Mouse (Mus musculus) embryonic facial prominence, embryonic 13.5 days (tissue): ENCODE measurements around the gene Mrgpra1. TPM values are rescaled to one million over a fixed set of nuclear protein-coding genes. Genes with fewer than 3 reads are reported as not detected.
"Not testable (repeated sequence)": the region's sequence is repeated elsewhere in the genome, so short reads cannot be mapped to it uniquely, and the experiment has no call there.

Experiments
- ATAC-seq: fragments of 200-750 bp; cut with Nextera tagmentation; 2 replicates; pipeline ENCODE4 v1.8.0; 2017; ENCODE audit warnings: low read depth; ENCODE audit not compliant: insufficient number of reproducible peaks, insufficient read depth, low FRiP score, low TSS enrichment
- H3K27ac ChIP-seq: fragments of 300-500 bp; sonication (generic); 2 replicates; pipeline ENCODE4 v1.5.1; 2015; ENCODE audit warnings: moderate library complexity, mild to moderate bottlenecking, inconsistent platforms
- H3K27me3 ChIP-seq: fragments of 300-500 bp; sonication (generic); 2 replicates; pipeline ENCODE4 v1.6.1; 2015; ENCODE audit warnings: mild to moderate bottlenecking, inconsistent platforms
- H3K36me3 ChIP-seq: fragments of 300-500 bp; sonication (generic); 2 replicates; pipeline ENCODE4 v1.6.1; 2015; ENCODE audit warnings: mild to moderate bottlenecking, inconsistent platforms
- H3K4me1 ChIP-seq: fragments of 300-500 bp; sonication (generic); 2 replicates; pipeline ENCODE4 v1.6.1; 2015; ENCODE audit warnings: inconsistent platforms
- H3K4me2 ChIP-seq: fragments of 300-500 bp; sonication (generic); 2 replicates; pipeline ENCODE4 v1.6.1; 2015; ENCODE audit warnings: moderate library complexity, mild to moderate bottlenecking, inconsistent platforms
- H3K4me3 ChIP-seq: fragments of 300-500 bp; sonication (generic); 2 replicates; pipeline ENCODE4 v1.5.1; 2015; ENCODE audit warnings: mild to moderate bottlenecking, inconsistent platforms
- H3K9ac ChIP-seq: fragments of 300-500 bp; sonication (generic); 2 replicates; pipeline ENCODE4 v1.6.1; 2015; ENCODE audit warnings: mild to moderate bottlenecking, inconsistent platforms
- H3K9me3 ChIP-seq: fragments of 300-500 bp; sonication (generic); 2 replicates; pipeline ENCODE4 v1.6.1; 2016; ENCODE audit warnings: inconsistent platforms
- WGBS: fragments of 180-500 bp; shearing (Covaris S2); methylation state at CpG from one replicate; pipeline ENCODE4 v1.1.7; 2015; ENCODE audit warnings: mixed read lengths; 5-methylcytosine and 5-hydroxymethylcytosine counted together
- polyA plus RNA-seq: library from polyadenylated mRNA; unstranded; fragments of >200 nt; fragmentation: Nextera tagmentation; extraction: Ambion mirVana; gene quantifications from 2 replicates; pipeline ENCODE4 v1.2.1, GENCODE M21; 2015

The Mrgpra1 gene
- polyA plus RNA-seq: not detected in 2 replicates

DNA sequence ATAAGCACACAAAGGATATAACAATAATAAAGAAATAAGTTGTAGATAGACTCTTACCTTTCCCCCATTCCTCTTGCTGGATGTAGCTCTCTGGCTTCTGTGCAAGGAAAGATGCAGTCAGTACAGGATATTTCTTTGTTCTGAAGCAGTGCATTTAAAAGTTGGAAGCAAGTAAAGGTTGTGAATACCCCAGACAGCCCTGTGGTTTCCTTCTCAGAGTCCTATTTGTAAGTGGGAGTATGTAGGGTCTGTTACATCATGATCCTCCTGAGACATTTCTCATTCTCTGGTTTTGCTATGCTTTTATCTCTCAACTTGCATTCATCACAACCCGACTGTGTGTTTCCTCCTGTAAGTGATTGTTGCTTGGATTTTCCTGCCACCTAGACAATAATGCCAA lies at the start of gene Mrgpra1:
Mrgpra1 (minus strand) TSS at position 101 of the 400 bp plus-strand sequence.
- 63% methylated on average over 1 of the region's 1 CpGs for WGBS
- Histone ChIP-seq H3K36me3 (no peaks in the 10 kb centered on the region), H3K9me3 (peaks cover 24% of the 10 kb centered on the region), H3K4me2 (no peak within 1 kb of the TSS), H3K4me1 (no peaks in the 10 kb centered on the region), H3K27ac (no peak within 1 kb of the TSS), H3K4me3 (no peak within 1 kb of the TSS), H3K27me3 (no peaks in the 10 kb centered on the region), H3K9ac (no peak within 1 kb of the TSS)
- ATAC-seq: no peak

GRCm38 (mm10) chr7:47401125-47401524 lies 47.1 kb upstream of the Mrgpra1 start:
- Histone ChIP-seq H3K4me3 (no peak overlapping the region), H3K9me3 (peaks cover 3% of the 10 kb centered on the region; the same call in 1 of the 2 replicates), H3K27ac (no peak overlapping the region), H3K9ac (no peak overlapping the region), H3K4me2 (no peak overlapping the region), H3K36me3 (no peaks in the 10 kb centered on the region), H3K27me3 (no peaks in the 10 kb centered on the region), H3K4me1 (no peaks in the 10 kb centered on the region)
- no peak for ATAC-seq

- no peaks in the 10 kb centered on the region for H3K36me3 ChIP-seq
- WGBS: 65% methylated on average over 3 of the region's 3 CpGs
- H3K4me1 ChIP-seq: no peaks in the 10 kb centered on the region
- no peaks in the 10 kb centered on the region for H3K27me3 ChIP-seq
- H3K4me2 ChIP-seq: no peak overlapping the region
- H3K4me3 ChIP-seq: no peak overlapping the region
- peaks cover 18% of the 10 kb centered on the region for H3K9me3 ChIP-seq
- no peak overlapping the region for H3K9ac ChIP-seq
- no peak for ATAC-seq
- H3K27ac ChIP-seq: no peak overlapping the region
Observed at GRCm38 (mm10) chr7:47348421-47348820, 5.6 kb downstream of the Mrgpra1 start.

GRCm38 (mm10) chr7:47345905-47346478 lies 8.0 kb downstream of the Mrgpra1 start:
- H3K4me2 ChIP-seq: no peak overlapping the region
- WGBS: 84% methylated on average over 4 of the region's 4 CpGs
- ATAC-seq: no peak
- no peak overlapping the region for H3K4me3 ChIP-seq
- H3K9me3 ChIP-seq: peaks cover 18% of the 10 kb centered on the region
- H3K27ac ChIP-seq: no peak overlapping the region
- no peaks in the 10 kb centered on the region for H3K36me3 ChIP-seq
- H3K27me3 ChIP-seq: no peaks in the 10 kb centered on the region
- no peak overlapping the region for H3K9ac ChIP-seq
- H3K4me1 ChIP-seq: no peaks in the 10 kb centered on the region

- H3K9ac ChIP-seq, H3K27ac ChIP-seq, H3K4me1 ChIP-seq, H3K4me2 ChIP-seq, H3K36me3 ChIP-seq, ATAC-seq, H3K4me3 ChIP-seq, H3K27me3 ChIP-seq: not testable (repeated sequence)
- WGBS: 83% methylated on average over 3 of the region's 3 CpGs
- H3K9me3 ChIP-seq: peaks cover 12% of the 10 kb centered on the region; the same call in 1 of the 2 replicates
Observed at GRCm38 (mm10) chr7:47341887-47342286, 12.2 kb downstream of the Mrgpra1 start.

- not testable (repeated sequence) for H3K4me2 ChIP-seq, H3K9ac ChIP-seq, H3K4me1 ChIP-seq, H3K36me3 ChIP-seq, H3K4me3 ChIP-seq, H3K27ac ChIP-seq, H3K27me3 ChIP-seq, H3K9me3 ChIP-seq, ATAC-seq
- 61% methylated on average over 3 of the region's 3 CpGs for WGBS
Observed at GRCm38 (mm10) chr7:47341389-47341788, 12.7 kb downstream of the Mrgpra1 start.

DNA sequence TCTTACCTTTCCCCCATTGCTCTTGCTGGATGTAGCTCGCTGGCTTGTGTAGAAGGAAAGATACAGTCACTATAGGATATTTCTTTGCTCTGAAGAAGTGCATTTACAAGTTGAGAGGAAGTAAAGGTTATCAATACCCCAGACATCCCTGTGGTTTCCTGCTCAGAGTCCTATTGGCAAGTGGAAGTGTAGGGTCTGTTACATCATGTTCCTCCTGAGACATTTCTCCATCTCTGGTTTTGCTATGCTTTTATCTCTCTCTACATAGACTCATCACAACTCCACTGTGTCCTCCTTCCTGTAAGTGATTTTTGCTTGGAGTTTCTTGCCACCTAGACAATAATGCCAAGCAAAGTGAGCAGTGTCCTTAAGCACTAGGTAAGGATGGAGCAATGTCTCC lies 35.7 kb downstream of the Mrgpra1 start:
- Histone ChIP-seq H3K4me3 (no peak overlapping the region), H3K4me2 (no peak overlapping the region), H3K27me3 (no peaks in the 10 kb centered on the region), H3K27ac (no peak overlapping the region), H3K36me3 (no peaks in the 10 kb centered on the region), H3K9ac (no peak overlapping the region), H3K9me3 (peaks cover 4% of the 10 kb centered on the region; the same call in 1 of the 2 replicates), H3K4me1 (no peaks in the 10 kb centered on the region)
- 56% methylated on average over 1 of the region's 1 CpGs for WGBS
- ATAC-seq: no peak

GRCm38 (mm10) chr7:47312289-47312688 lies 41.8 kb downstream of the Mrgpra1 start:
- Histone ChIP-seq H3K4me3 (no peak overlapping the region), H3K27me3 (no peaks in the 10 kb centered on the region), H3K4me1 (no peaks in the 10 kb centered on the region), H3K36me3 (no peaks in the 10 kb centered on the region), H3K27ac (no peak overlapping the region), H3K9ac (no peak overlapping the region), H3K4me2 (no peak overlapping the region), H3K9me3 (peaks cover 11% of the 10 kb centered on the region; the same call in 1 of the 2 replicates)
- 35% methylated on average over 4 of the region's 4 CpGs for WGBS
- ATAC-seq: no peak

DNA sequence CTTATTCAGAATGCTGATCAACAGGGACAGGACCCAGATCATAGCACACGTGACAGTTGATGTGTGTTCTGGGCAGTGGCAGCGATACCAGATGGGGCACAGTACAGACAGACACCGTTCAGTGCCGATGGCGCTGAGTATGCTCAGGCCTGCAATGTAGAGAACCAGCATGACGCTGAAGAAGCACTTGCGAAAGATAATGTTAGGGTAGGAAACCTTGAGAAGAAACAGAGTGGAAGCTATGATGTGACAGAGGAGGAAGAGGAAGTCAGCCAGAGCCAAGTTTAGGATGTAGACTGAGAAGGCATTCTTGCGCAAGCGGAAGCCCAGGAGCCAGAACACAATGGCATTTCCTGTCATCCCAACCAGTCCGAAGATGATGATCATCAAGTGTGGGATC lies 44.2 kb downstream of the Mrgpra1 start:
- WGBS: 91% methylated on average over 10 of the region's 10 CpGs
- ATAC-seq: no peak

GRCm38 (mm10) chr7:47304661-47305060 lies 49.4 kb downstream of the Mrgpra1 start:
- H3K27ac ChIP-seq, H3K36me3 ChIP-seq, H3K4me1 ChIP-seq, H3K27me3 ChIP-seq, H3K9ac ChIP-seq, H3K4me3 ChIP-seq, H3K9me3 ChIP-seq, H3K4me2 ChIP-seq, ATAC-seq: not testable (repeated sequence)
- WGBS: 86% methylated on average over 5 of the region's 6 CpGs

More for the DNA sequence above, 44.2 kb downstream of the Mrgpra1 start:
- H3K9ac ChIP-seq: no peak overlapping the region
- H3K36me3 ChIP-seq: no peaks in the 10 kb centered on the region
- H3K4me3 ChIP-seq: no peak overlapping the region
- no peak overlapping the region for H3K4me2 ChIP-seq
- peaks cover 11% of the 10 kb centered on the region; the same call in 1 of the 2 replicates for H3K9me3 ChIP-seq
- H3K27me3 ChIP-seq: no peaks in the 10 kb centered on the region
- H3K4me1 ChIP-seq: no peaks in the 10 kb centered on the region
- H3K27ac ChIP-seq: no peak overlapping the region

- H3K27ac ChIP-seq, H3K4me3 ChIP-seq, H3K9ac ChIP-seq, H3K4me2 ChIP-seq, H3K27me3 ChIP-seq, H3K4me1 ChIP-seq, H3K9me3 ChIP-seq, H3K36me3 ChIP-seq, ATAC-seq: not testable (repeated sequence)
Observed at GRCm38 (mm10) chr7:47299612-47300011, 54.4 kb downstream of the Mrgpra1 start.
